Mouse (Mus musculus): ENCODE results near the gene P2rx6. TPM values are rescaled to one million over a fixed set of nuclear protein-coding genes. Genes with fewer than 3 reads are reported as not detected.
"Not testable (repeated sequence)": the region's sequence is repeated elsewhere in the genome, so short reads cannot be mapped to it uniquely, and the experiment has no call there.

P2rx6 gene
- polyA plus RNA-seq, 1 experiment, result 2.9 TPM

GRCm38 (mm10) chr16:17532271-17532670 is 29.4 kb upstream of the P2rx6 start:
- Histone ChIP-seq H3K27ac (ENCODE audit: insufficient read depth, low read length) (no peak overlapping the region), H3K4me3 (ENCODE audit: insufficient read depth, low read length) (peak overlapping the region; percentile 79; the same call in 1 of the 2 replicates), H3K4me1 (ENCODE audit: control insufficient read depth, insufficient read depth, low read length) (peaks cover 2% of the 10 kb centered on the region; the same call in 1 of the 2 replicates)
- TF ChIP-seq CTCF (IDR thresholded peaks at IDR 0.05; ENCODE audit: extremely low read depth, insufficient read depth, low read length) (0 out of 2 replicates have a peak, but pooled peaks have one; percentile 14), POLR2A (IDR thresholded peaks at IDR 0.05; ENCODE audit: extremely low read depth, insufficient read depth, low read length) (no peak)

- no peak overlapping the region for H3K4me3 ChIP-seq (ENCODE audit: insufficient read depth, low read length)
- peaks cover 2% of the 10 kb centered on the region; the same call in 1 of the 2 replicates for H3K4me1 ChIP-seq (ENCODE audit: control insufficient read depth, insufficient read depth, low read length)
- H3K27ac ChIP-seq (ENCODE audit: insufficient read depth, low read length), result no peak overlapping the region
- TF ChIP-seq POLR2A (IDR thresholded peaks at IDR 0.05; ENCODE audit: extremely low read depth, insufficient read depth, low read length), result no peak
- no peak for TF ChIP-seq CTCF (IDR thresholded peaks at IDR 0.05; ENCODE audit: extremely low read depth, insufficient read depth, low read length)
Measured at GRCm38 (mm10) chr16:17532676-17533329, 28.9 kb upstream of the P2rx6 start.

- no peak overlapping the region for H3K4me3 ChIP-seq (ENCODE audit: insufficient read depth, low read length)
- H3K27ac ChIP-seq (ENCODE audit: insufficient read depth, low read length), result no peak overlapping the region
- no peaks in the 10 kb centered on the region for H3K4me1 ChIP-seq (ENCODE audit: control insufficient read depth, insufficient read depth, low read length)
- TF ChIP-seq POLR2A (IDR thresholded peaks at IDR 0.05; ENCODE audit: extremely low read depth, insufficient read depth, low read length) (no peak), CTCF (IDR thresholded peaks at IDR 0.05; ENCODE audit: extremely low read depth, insufficient read depth, low read length) (no peak)
Measured at GRCm38 (mm10) chr16:17536584-17536983, 25.1 kb upstream of the P2rx6 start.

GRCm38 (mm10) chr16:17542632-17543031 is 19.1 kb upstream of the P2rx6 start:
- no peaks in the 10 kb centered on the region for H3K4me1 ChIP-seq (ENCODE audit: control insufficient read depth, insufficient read depth, low read length)
- TF ChIP-seq POLR2A (IDR thresholded peaks at IDR 0.05; ENCODE audit: extremely low read depth, insufficient read depth, low read length) (no peak), CTCF (IDR thresholded peaks at IDR 0.05; ENCODE audit: extremely low read depth, insufficient read depth, low read length) (no peak)
- H3K4me3 ChIP-seq (ENCODE audit: insufficient read depth, low read length), result no peak overlapping the region
- peak overlapping the region; percentile 55 for H3K27ac ChIP-seq (ENCODE audit: insufficient read depth, low read length)

GRCm38 (mm10) chr16:17552837-17553236 is 8.8 kb upstream of the P2rx6 start:
- Histone ChIP-seq H3K4me3 (ENCODE audit: insufficient read depth, low read length) (no peak overlapping the region), H3K4me1 (ENCODE audit: control insufficient read depth, insufficient read depth, low read length) (peaks cover 3% of the 10 kb centered on the region; the same call in 1 of the 2 replicates), H3K27ac (ENCODE audit: insufficient read depth, low read length) (no peak overlapping the region)
- TF ChIP-seq POLR2A (IDR thresholded peaks at IDR 0.05; ENCODE audit: extremely low read depth, insufficient read depth, low read length) (no peak), CTCF (IDR thresholded peaks at IDR 0.05; ENCODE audit: extremely low read depth, insufficient read depth, low read length) (no peak)

- Histone ChIP-seq H3K4me3 (ENCODE audit: insufficient read depth, low read length) (no peak overlapping the region), H3K27ac (ENCODE audit: insufficient read depth, low read length) (no peak overlapping the region), H3K4me1 (ENCODE audit: control insufficient read depth, insufficient read depth, low read length) (peaks cover 5% of the 10 kb centered on the region; the same call in 1 of the 2 replicates)
- peak; percentile 44; the same call in 1 of the 2 replicates for TF ChIP-seq POLR2A (IDR thresholded peaks at IDR 0.05; ENCODE audit: extremely low read depth, insufficient read depth, low read length)
- no peak for TF ChIP-seq CTCF (IDR thresholded peaks at IDR 0.05; ENCODE audit: extremely low read depth, insufficient read depth, low read length)
Measured at GRCm38 (mm10) chr16:17553910-17554685, 7.6 kb upstream of the P2rx6 start.

- H3K4me3 ChIP-seq (ENCODE audit: insufficient read depth, low read length); H3K4me1 ChIP-seq (ENCODE audit: control insufficient read depth, insufficient read depth, low read length); H3K27ac ChIP-seq (ENCODE audit: insufficient read depth, low read length): not testable (repeated sequence)
Measured at GRCm38 (mm10) chr16:17554702-17555101, 7.0 kb upstream of the P2rx6 start.

- TF ChIP-seq CTCF (IDR thresholded peaks at IDR 0.05; ENCODE audit: extremely low read depth, insufficient read depth, low read length), result no peak
- TF ChIP-seq POLR2A (IDR thresholded peaks at IDR 0.05; ENCODE audit: extremely low read depth, insufficient read depth, low read length), result no peak
- Histone ChIP-seq H3K4me1 (ENCODE audit: control insufficient read depth, insufficient read depth, low read length) (peaks cover 5% of the 10 kb centered on the region; the same call in 1 of the 2 replicates), H3K27ac (ENCODE audit: insufficient read depth, low read length) (no peak overlapping the region), H3K4me3 (ENCODE audit: insufficient read depth, low read length) (no peak overlapping the region)
Measured at GRCm38 (mm10) chr16:17556180-17556579, 5.5 kb upstream of the P2rx6 start.

GRCm38 (mm10) chr16:17556907-17557306 is 4.8 kb upstream of the P2rx6 start:
- Histone ChIP-seq H3K4me3 (ENCODE audit: insufficient read depth, low read length) (no peak overlapping the region), H3K27ac (ENCODE audit: insufficient read depth, low read length) (no peak overlapping the region), H3K4me1 (ENCODE audit: control insufficient read depth, insufficient read depth, low read length) (peaks cover 7% of the 10 kb centered on the region; the same call in 1 of the 2 replicates)
- TF ChIP-seq POLR2A (IDR thresholded peaks at IDR 0.05; ENCODE audit: extremely low read depth, insufficient read depth, low read length) (no peak), CTCF (IDR thresholded peaks at IDR 0.05; ENCODE audit: extremely low read depth, insufficient read depth, low read length) (no peak)

All from cortical plate, adult 2 months (tissue).